Comparison of ENCODE assay signal across 8 mouse cellular contexts in genomic region chr10:84576029-84576394, GRCm38 (mm10). TPM values are rescaled to one million over a fixed set of nuclear protein-coding genes. Genes with fewer than 3 reads are reported as not detected.
DNase-seq lines count a peak whose midpoint lies in the region; ATAC-seq and TF ChIP-seq lines count a peak whose summit lies in the region.

No protein-coding gene starts in this region.

- peak; percentile 64 for ATAC-seq in limb, embryonic 15.5 days (ENCODE audit: insufficient number of reproducible peaks, low FRiP score, low TSS enrichment, low read depth)

- peak overlapping the region; percentile 95 for H3K4me2 ChIP-seq in limb, embryonic 15.5 days

- under 1% methylated on average over 14 of the region's 14 CpGs for WGBS in limb, embryonic 15.5 days
- under 1% methylated on average over 14 of the region's 14 CpGs for WGBS in small intestine, adult 2 months

- no peak; the same call in 1 of the 2 replicates for TF ChIP-seq CTCF in small intestine, adult 2 months (IDR thresholded peaks at IDR 0.05; ENCODE audit: extremely low read depth, insufficient read length, insufficient replicate concordance, low read depth, low read length)

- no peaks in the 10 kb centered on the region for H3K9me3 ChIP-seq in erythroblast, embryonic 14.5 days (ENCODE audit: control insufficient read depth, low read length)
- H3K9me3 ChIP-seq in limb, embryonic 15.5 days = no peaks in the 10 kb centered on the region

- peaks cover 2% of the 10 kb centered on the region for H3K36me3 ChIP-seq in erythroblast, embryonic 14.5 days (ENCODE audit: control insufficient read depth)
- no peaks in the 10 kb centered on the region for H3K36me3 ChIP-seq in limb, embryonic 15.5 days
- H3K36me3 ChIP-seq in small intestine, adult 2 months (ENCODE audit: control insufficient read depth, insufficient read depth, low read length) = no peaks in the 10 kb centered on the region

- no peak for TF ChIP-seq POLR2A in small intestine, adult 2 months (IDR thresholded peaks at IDR 0.05; ENCODE audit: low read depth, low read length)

- peak; percentile 81 for DNase-seq in embryo, embryonic 11 days
- no peak for DNase-seq in embryo, embryonic 10.5 days (ENCODE audit: low spot score)
- DNase-seq in CD4-positive helper T cell, adult 2 months (ENCODE audit: low read depth, low spot score) = peak; percentile 91
- no peak for DNase-seq in left cerebral cortex, adult 11 months (ENCODE audit: low spot score)
- no peak for DNase-seq in ovary, postnatal 10 days (ENCODE audit: low spot score)

- peaks cover 25% of the 10 kb centered on the region for H3K27me3 ChIP-seq in erythroblast, embryonic 14.5 days (ENCODE audit: control insufficient read depth)
- H3K27me3 ChIP-seq in limb, embryonic 15.5 days = no peaks in the 10 kb centered on the region
- no peaks in the 10 kb centered on the region for H3K27me3 ChIP-seq in small intestine, adult 2 months (ENCODE audit: control insufficient read depth, insufficient read depth, low read length)

- peak overlapping the region; percentile 11; the same call in 1 of the 2 replicates for H3K27ac ChIP-seq in limb, embryonic 15.5 days
- H3K27ac ChIP-seq in small intestine, adult 2 months (ENCODE audit: insufficient read depth, low read depth, low read length) = peak overlapping the region; percentile 72

- H3K4me3 ChIP-seq in erythroblast, embryonic 14.5 days (replicated peaks) = peak overlapping the region; percentile 86
- peak overlapping the region; percentile 73 for H3K4me3 ChIP-seq in limb, embryonic 15.5 days
- peak overlapping the region; percentile 98 for H3K4me3 ChIP-seq in small intestine, adult 2 months (ENCODE audit: low read depth, low read length)

- H3K9ac ChIP-seq in limb, embryonic 15.5 days = no peak overlapping the region

- H3K4me1 ChIP-seq in erythroblast, embryonic 14.5 days (ENCODE audit: control insufficient read depth) = peaks cover 72% of the 10 kb centered on the region
- peaks cover 16% of the 10 kb centered on the region for H3K4me1 ChIP-seq in limb, embryonic 15.5 days
- H3K4me1 ChIP-seq in small intestine, adult 2 months (ENCODE audit: control insufficient read depth, insufficient read depth, insufficient read length, low read length) = peaks cover 3% of the 10 kb centered on the region; the same call in 1 of the 2 replicates

RNA-seq across cellular contexts. Expression of gene Tcp11l2, which starts 0.4 kb away (rescaled TPM):
- 0.63 TPM in 2 replicates for polyA plus RNA-seq in erythroblast, embryonic 14.5 days (2012)
- polyA plus RNA-seq in limb, embryonic 15.5 days (2015; fragmentation: Nextera tagmentation; extraction: Ambion mirVana) = 25.0 and 29.4 TPM in 2 replicates
- polyA plus RNA-seq in small intestine, adult 2 months (2012; rRNA removed) = 19.3 and 34.3 TPM in 2 replicates

RNA-seq across cellular contexts. Expression of gene Ckap4, which starts 42.1 kb away (rescaled TPM):
- 0.04 and 0.11 TPM in 2 replicates for polyA plus RNA-seq in erythroblast, embryonic 14.5 days (2012)
- 130 and 162 TPM in 2 replicates for polyA plus RNA-seq in limb, embryonic 15.5 days (2015; fragmentation: Nextera tagmentation; extraction: Ambion mirVana)
- 11.8 and 15.2 TPM in 2 replicates for polyA plus RNA-seq in small intestine, adult 2 months (2012; rRNA removed)

RNA-seq across cellular contexts. Expression of gene Polr3b, which starts 46.1 kb away (rescaled TPM):
- polyA plus RNA-seq in erythroblast, embryonic 14.5 days (2012) = 0.27 and 0.47 TPM in 2 replicates
- 11.9 and 12.4 TPM in 2 replicates for polyA plus RNA-seq in limb, embryonic 15.5 days (2015; fragmentation: Nextera tagmentation; extraction: Ambion mirVana)
- 0.75 and 1.6 TPM in 2 replicates for polyA plus RNA-seq in small intestine, adult 2 months (2012; rRNA removed)

Comparison
In these comparisons a context has a peak if more than half of its experiments do, and no peak if none do; other contexts are left out.
1. DNase-seq: peak in embryo, embryonic 11 days (single experiment) and CD4-positive helper T cell, adult 2 months (single experiment); none in embryo, embryonic 10.5 days (single experiment), left cerebral cortex, adult 11 months (single experiment) and ovary, postnatal 10 days (single experiment).
2. RNA of gene Tcp11l2, which starts 0.4 kb away (polyA plus RNA-seq): 19.3 to 34.3 TPM in small intestine, adult 2 months and 25.0 to 29.4 TPM in limb, embryonic 15.5 days; 0.63 TPM in erythroblast, embryonic 14.5 days; every median in the first group is over 10 times any median in the second.
3. RNA of gene Ckap4, which starts 42.1 kb away (polyA plus RNA-seq): 130 to 162 TPM in limb, embryonic 15.5 days and 11.8 to 15.2 TPM in small intestine, adult 2 months; 0.04 to 0.11 TPM in erythroblast, embryonic 14.5 days; every median in the first group is over 10 times any median in the second.
4. Peak in every context shown above with its lines, with median percentiles within 50 percentile points of each other: H3K4me3 ChIP-seq.